Mouse (Mus musculus) left cerebral cortex, adult 18-20 months (tissue): ENCODE results near the gene Vtcn1. TPM values are rescaled to one million over a fixed set of nuclear protein-coding genes. Genes with fewer than 3 reads are reported as not detected.
"Not testable (repeated sequence)": the region's sequence is repeated elsewhere in the genome, so short reads cannot be mapped to it uniquely, and the experiment has no call there.

Experiments used
- DNase-seq, 2 experiments: peaks; one replicate each; pipeline ENCODE4 v3.0.0; 2021 to 2022; ENCODE audit warnings: low spot score in 2 of 2, mixed read lengths in 1 of 2
- long read RNA-seq, 2 experiments: library from polyadenylated mRNA; stranded (forward); transcript quantifications; one replicate each; pipeline ENCODE4 v2.0.0; 2021
- total RNA-seq, 2 experiments: library from RNA; stranded (reverse); gene quantifications; 2 replicates each; pipeline ENCODE4 v1.2.3; 2021

The Vtcn1 gene
- under 1 TPM; 0.28 to 0.35 TPM for total RNA-seq
- long read RNA-seq, experiment 1 = 0 reads
- long read RNA-seq, experiment 2, partial matches to known transcripts = 0 of 1 reads
- long read RNA-seq, experiment 2, other reads (novel, unspliced or antisense) = 1 of 1 reads

GRCm38 (mm10) chr3:100825225-100825965 is at the start of gene Vtcn1:
Vtcn1 (plus strand) TSS chr3:100825459.
- no peak for DNase-seq

DNA sequence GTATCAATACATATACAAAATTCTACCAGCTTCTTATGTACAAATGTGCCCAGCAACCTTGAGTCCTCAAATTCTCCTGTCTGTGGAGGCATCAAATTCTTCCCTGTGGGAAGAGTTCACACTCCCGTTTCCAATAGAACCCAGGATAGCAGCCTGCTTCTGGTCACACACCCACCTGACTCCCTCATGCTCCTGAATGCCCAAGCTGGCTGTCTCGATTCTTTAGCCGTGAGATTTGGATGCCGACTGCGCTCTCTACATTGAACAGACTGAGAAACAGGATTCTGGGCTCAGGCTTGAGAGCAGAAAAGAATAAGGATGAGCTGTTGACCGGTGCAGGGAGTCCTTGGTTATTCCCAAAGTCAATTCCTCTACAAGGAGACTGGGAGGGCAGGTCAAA is 48.3 kb upstream of the Vtcn1 start:
- DNase-seq = no peak

- DNase-seq = no peak
Observed at GRCm38 (mm10) chr3:100777568-100777967, 47.7 kb upstream of the Vtcn1 start.

GRCm38 (mm10) chr3:100786076-100786475 is 39.2 kb upstream of the Vtcn1 start:
- no peak for DNase-seq

GRCm38 (mm10) chr3:100791670-100792069 is 33.6 kb upstream of the Vtcn1 start:
- DNase-seq = no peak

GRCm38 (mm10) chr3:100793345-100793744 is 31.9 kb upstream of the Vtcn1 start:
- DNase-seq = no peak

GRCm38 (mm10) chr3:100796571-100796970 is 28.7 kb upstream of the Vtcn1 start:
- no peak for DNase-seq

GRCm38 (mm10) chr3:100797166-100798145 is 27.8 kb upstream of the Vtcn1 start:
- no peak for DNase-seq

- DNase-seq = no peak
Observed at GRCm38 (mm10) chr3:100798872-100799422, 26.3 kb upstream of the Vtcn1 start.

- DNase-seq = no peak
Observed at GRCm38 (mm10) chr3:100804975-100805374, 20.3 kb upstream of the Vtcn1 start.

DNA sequence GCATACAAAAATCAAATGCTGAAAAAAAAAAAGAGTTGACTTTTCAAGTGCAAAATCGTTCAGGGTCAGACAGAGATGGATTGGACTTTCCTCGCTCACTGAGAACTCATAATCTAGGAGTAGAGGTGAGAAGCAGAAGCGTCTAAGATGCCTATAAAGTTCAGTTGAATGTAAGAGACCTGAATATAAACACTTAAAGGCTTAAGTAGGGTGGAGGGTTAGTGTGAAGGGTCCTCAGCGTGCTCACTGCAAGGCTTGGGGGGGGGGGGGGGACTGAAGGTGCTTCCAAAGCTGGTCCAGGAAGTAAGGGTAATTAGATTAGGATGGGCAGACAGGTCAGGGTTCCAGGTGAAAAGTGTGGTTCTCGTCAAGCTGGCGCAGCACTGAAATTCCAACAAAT is 19.3 kb upstream of the Vtcn1 start:
- DNase-seq = no peak

DNA sequence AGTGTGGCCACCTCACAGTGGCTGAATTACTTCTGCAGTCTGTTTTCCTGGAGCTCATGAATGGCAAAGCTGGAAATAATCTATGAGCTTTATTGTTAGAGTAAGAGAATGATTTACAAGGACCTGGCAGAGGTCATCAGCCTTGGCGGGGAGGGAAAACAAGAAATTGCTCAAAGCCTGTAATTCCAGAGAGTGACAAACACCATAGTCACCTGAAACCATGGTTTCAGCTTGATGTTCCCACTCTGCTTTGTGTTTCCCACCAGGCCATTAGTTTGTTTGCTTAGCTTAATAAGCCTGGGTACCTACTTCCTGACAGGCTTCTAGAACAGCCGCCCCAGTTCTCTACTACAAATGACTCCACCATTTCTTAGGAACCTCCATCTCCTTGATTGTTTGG is 14.8 kb upstream of the Vtcn1 start:
- DNase-seq = no peak

DNA sequence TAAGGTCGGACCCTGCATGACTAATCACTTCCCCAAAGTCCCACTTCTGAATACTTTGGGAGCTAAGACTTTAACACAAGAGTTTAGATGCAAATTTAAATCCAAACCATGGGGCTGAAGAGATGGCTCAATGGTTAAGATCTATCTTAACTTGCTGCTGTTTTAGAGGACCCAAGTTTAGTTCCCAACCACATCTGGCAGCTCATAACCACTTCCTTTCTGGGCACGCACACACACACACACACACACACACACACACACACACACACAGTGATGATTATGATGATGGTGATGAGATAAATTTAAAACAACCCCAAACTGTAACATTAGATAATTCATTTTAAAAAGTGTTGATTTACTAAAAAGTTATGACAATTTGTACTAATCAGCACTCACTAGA is 13.4 kb upstream of the Vtcn1 start:
- no peak for DNase-seq

GRCm38 (mm10) chr3:100815490-100815889 is 9.8 kb upstream of the Vtcn1 start:
- not testable (repeated sequence) for DNase-seq

DNA sequence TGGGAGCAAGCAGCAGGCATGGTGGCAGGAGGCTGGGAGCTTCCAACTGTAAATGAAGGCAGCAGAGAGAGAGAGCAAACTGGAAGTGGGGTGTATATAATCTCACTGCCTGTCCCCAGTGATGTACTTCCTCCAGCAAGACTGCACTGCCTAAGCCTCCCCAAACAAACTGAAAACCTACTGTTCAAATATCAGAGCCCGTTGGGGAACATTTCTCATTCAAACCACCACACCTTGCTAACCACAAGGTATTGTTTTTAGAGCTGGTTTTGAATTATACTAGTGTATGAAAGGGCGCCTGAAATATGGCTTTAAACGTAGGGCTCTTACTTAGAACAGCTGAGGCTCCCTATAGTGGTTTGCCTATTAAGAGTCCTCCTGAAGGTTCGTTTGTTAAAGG is 6.5 kb upstream of the Vtcn1 start:
- no peak for DNase-seq

GRCm38 (mm10) chr3:100819571-100819970 is 5.7 kb upstream of the Vtcn1 start:
- DNase-seq = no peak

- no peak for DNase-seq
Observed at GRCm38 (mm10) chr3:100820852-100821251, 4.4 kb upstream of the Vtcn1 start.

GRCm38 (mm10) chr3:100821276-100821675 is 4.0 kb upstream of the Vtcn1 start:
- DNase-seq = peak in 1 of 2 experiments; percentile 18

GRCm38 (mm10) chr3:100843784-100844183 is 18.5 kb downstream of the Vtcn1 start:
- DNase-seq = peak in 1 of 2 experiments; percentile 34

DNA sequence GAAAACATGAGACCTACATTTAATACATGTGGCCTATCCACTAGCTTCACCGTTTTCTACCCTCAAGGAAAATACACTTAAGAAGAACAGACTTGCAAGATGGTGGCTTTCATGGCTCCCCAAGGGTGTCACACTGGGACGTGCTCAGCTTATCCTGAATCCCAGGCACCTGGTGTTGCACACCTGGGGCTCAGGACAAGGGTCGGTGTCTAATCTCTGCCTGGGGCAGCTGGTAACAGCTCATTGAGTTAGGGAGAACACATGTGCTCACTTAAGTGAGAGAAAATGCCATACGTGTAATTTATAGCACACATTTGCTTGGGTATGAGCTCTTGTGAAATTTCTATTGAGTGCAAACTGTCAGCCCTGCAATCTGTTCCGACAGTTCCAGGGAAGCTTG is 19.1 kb downstream of the Vtcn1 start:
- DNase-seq = no peak

DNA sequence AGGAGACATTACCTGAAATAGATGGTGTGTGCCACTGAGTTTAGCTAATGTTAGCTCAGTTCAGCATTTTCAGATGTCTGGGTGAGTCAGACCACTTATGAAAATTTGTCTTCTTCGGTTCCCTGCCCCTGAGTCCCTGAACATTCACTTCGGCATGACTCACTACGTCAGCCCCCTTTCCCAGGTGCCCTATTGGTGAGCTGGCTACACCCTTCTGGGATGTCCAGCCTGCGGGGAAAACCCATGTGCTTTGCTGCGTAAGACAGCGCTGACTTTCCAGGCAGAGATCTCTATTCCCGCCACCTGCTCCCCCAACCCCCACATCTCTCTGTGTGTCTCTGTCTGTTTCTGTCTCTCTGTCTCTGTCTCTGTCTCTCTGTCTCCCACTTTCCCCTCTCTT is 23.1 kb downstream of the Vtcn1 start:
- DNase-seq = no peak

DNA sequence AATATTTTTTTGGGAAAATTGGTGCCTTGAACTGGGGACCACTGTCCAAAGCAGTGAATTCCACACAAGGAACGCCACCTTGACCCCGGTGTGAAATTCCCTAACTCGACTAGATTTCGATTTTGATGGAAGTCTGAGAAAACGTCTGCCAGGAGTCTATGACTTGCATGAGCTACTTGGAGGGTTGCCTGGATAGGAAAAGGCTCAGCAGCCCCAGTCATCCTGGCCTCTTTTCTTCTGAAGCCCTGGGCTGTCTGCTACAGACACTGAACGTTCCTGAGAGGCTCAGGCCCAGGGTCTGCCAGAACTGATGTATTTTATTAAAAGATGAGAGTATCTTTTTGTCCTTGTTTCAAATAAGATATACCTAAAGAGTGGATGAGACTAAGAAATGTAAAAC is 25.2 kb downstream of the Vtcn1 start:
- no peak for DNase-seq
